Mouse (Mus musculus) T-helper 1 cell (primary cell): ENCODE measurements around the gene Fh1.

Experiments
- in situ Hi-C: fragments of 300-600 bp; cut with MboI, MseI; formaldehyde crosslinking; loops from one replicate; pipeline ENCODE4 v1.15.1; 2025; ENCODE audit warnings: high pct_unique_total_duplicates

The Fh1 gene

DNA sequence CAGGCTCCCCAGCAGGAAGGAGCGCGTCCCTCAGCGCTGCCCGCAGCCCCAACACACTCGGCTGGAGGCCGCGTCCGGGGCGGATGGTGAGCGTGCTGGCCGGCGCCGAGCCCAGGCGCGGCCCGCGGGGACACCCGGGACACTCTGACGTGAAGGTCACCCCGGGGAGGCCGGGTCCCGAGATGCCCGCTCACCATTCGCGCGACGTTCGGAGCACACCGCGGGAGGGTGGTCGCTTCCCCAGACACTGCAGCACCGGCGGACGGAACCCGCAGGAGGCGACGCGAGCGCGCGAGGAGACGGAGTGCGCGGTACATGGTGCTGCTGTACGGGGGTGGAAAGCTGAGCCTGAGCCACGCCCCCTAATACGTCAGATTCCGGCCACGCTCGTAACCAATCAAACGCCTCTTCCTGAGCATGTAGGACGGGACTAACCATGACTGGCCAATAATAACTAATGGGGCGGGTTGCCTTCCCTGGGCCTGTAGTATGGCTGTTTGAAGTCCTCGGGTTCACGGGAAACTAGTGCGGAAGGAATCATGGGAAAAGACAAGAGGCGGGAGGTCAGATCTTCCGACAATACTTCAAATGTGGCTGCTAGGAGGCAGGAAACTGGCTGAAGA is at the start of gene Fh1:
Fh1 (minus strand) TSS at position 379 of the 623 bp plus-strand sequence.
- in situ Hi-C loops, result loop anchor here (25.0 kb wide), 1 partner anchor 1637 kb away; the partner anchor contains the start of gene Akt3

DNA sequence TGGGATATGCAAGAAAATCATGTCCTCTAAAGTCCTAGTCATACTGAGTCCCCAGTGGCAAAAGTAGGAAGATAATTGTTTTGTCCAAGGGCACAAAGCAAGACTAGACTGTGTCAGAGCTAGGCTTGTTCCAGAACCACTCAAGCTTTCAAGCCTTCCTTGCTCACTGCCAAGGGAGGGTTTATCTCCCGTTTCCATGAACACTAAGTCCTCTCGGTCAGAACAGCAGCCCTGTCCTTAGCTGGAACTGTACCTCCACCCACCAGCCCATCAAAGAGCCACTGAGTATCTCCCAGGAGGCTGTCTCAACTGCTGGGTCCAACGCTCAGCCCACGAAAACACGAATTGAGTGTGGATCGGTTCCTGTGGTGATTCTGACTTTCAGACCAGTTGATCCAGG is 49.7 kb upstream of the Fh1 start:
- in situ Hi-C loops, result loop anchor here (25.0 kb wide), 1 partner anchor 1137 kb away; the partner anchor contains the start of genes Cep170 and Sdccag8

DNA sequence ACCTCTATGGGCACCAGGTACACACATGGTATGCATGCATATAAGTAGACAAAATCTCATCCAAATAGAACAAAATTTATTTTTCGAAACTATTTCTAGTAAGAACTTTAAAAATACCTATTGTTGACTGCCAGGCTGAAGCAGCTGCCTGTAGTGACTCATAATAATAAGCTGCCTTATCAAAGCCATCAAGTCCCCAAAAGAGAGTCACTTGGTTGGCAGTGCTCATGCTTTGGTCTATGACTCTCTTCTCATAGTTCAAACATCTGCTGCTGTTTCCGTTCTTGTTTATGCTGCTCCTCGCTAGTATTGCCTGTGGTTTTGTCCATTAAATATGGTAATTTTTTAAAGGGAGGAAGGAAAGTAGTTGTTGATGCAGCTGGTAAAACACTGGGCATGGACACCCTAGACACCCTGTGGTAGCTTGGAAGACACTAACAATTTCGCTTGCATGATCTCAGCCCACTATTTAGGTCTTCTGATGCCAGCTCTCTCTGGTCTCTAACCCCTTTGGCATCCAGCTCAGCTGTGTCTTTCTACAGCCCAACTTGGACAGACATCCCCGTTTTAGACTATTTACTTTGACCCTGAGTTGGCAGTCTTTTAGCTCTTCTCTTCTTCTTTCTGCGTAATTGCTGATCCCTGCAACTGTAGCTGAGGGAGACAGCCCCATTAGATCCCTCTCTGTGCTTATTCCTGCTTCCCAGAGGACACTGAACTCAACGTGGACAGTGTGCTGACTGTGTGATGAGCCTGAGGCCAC is 48.3 kb upstream of the Fh1 start:
- in situ Hi-C loops, result no loop called here

DNA sequence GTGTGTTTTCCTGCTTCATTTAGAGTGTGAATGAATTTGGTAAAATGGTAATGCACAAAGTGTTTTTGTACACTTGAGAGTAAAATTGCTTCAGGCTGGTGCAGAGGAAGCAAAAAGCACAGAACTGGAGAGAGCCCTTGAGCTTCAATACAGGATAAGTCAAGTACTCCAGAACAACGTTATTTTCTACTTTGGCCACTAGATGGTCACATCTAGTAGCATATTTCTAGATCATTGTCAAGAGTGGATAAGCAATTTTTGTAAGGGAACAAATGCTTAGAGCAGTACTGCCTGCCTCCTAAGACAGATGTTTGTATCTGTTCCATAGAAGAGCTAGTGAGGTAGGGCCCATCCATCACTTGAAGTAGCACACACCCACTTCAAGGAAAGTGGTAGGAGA is 46.2 kb upstream of the Fh1 start:
- in situ Hi-C loops, result no loop called here

DNA sequence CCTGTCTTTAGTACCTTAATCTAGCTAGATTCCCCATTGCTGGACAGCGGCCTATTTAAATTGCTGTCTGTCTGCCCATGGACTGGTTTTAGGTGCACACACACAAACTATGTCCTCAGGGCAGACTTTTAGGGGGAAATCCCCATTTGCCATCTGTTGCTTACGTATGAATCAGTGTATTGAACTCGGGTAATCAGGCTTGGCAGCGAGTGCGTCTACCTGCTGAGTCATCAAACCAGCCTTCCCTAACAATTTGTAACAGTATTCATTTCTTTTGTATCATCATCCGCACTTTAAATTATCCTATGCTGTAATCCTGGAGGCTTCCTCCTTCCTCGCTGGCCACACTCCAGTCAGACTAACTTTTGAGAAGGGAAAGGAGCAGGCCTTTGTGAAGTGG is 44.6 kb upstream of the Fh1 start:
- in situ Hi-C loops, result no loop called here

DNA sequence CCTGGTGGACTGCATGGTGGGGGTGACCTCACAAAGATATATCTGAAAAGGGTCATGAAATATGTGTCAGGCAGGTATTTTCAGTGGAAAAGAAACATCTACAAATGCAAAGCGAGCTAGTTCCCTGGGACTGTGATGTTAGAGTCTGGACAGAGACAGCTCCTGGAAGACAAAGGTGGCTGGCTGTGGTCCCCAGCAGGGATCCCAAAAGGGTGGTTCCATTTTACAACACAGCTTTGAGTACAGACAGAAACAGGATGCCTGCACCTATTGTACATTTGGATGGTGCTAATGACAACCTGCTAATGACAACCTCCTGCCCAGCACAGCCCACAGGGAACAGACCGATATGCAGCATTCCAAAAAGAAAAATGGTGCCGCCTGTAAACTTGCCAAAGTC is 44.0 kb upstream of the Fh1 start:
- in situ Hi-C loops, result no loop called here

DNA sequence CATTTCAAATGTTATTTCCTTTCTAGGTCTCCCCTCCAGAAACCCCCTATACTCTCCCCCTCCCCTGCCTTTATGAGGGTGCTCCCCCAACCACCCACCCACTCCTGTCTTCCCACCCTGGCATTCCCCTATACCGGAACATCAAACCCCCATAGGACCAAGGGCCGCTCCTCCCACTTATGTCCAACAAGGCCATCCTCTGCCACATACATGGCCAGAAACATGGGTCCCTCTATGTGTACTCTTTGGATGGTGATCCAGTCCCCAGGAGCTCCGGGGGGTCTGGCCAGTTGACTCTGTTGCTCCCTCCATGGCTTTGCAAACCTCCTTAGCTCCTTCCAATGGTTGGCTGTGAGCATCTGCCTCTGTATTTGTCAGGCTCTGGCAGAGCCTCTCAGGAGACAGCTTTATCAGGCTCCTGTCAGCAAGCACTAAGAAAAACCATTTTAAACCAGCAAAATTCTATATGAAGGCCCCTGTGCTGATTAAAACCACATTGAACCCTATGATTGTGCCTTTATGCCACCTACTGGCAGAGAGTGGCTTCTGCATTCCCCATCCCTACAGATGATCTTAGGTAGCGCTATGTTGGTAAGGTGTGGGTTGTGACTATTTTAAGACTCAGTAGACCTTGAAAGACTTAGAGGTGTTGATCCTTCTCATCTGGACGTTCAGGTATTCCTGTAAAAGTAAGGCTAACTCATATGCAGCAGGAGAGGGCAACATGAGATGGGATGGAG is 43.4 kb upstream of the Fh1 start:
- in situ Hi-C loops, result no loop called here

DNA sequence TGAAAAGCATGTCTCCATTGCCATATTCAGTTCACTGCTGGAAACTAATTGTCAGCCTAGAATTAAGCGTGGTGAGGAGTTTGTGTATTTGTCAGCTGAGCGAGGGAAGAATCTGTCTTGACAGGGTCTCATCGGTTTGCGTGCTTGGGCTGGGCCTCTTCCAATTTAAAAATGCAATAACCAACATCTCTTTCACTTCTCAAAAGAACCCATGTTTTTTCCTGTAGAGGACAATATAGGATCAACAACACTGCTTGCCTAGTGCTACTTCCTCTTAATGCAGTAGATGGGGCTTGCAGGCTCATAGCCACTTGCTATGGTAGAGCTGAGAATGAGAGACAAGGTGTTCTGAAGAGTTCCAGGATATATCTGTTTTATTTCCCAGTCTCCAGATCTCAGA is 34.5 kb upstream of the Fh1 start:
- in situ Hi-C loops, result no loop called here

DNA sequence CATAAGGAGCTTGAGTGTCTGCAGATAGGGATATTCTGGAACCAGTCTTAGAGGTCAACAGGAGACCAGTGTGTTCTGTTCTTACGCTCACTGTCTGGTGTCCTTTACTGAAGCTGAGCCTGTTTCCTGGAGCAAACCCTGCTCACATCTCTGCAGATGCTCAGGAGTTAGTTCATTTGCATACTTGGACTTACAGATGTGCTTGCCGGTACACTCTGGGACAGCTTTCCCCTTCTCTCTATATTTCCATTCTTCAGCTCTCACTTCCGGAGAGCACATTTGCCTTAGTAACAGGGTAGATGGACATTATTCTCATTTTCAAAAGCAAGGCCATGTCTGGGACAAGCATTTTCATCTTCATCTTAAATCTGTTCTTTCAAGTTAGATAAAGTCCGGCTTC is 23.2 kb upstream of the Fh1 start:
- in situ Hi-C loops, result loop anchor here (25.0 kb wide), 1 partner anchor 1614 kb away; the partner anchor contains the start of gene Akt3

DNA sequence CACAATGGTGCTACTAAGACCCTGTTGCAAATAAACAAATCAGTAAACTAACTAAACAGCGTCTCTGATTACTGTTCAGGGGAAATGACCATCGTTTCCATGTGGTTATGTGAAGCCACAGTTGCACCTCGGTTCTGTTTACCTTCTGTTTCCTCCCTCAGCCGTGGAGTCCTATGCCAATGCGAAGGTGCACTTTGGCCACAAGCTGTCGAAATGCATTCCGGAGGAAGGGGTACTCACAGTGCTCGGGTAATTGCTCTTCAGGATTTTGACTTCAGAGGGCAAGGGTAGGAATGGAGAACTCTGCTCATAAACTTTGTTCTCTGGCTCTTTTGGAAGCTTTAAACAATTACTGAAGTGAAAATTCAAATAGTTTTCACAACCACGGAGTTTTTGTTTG is 21.5 kb upstream of the Fh1 start:
- in situ Hi-C loops, result loop anchor here (25.0 kb wide), 1 partner anchor 1615 kb away; the partner anchor contains the start of gene Akt3

DNA sequence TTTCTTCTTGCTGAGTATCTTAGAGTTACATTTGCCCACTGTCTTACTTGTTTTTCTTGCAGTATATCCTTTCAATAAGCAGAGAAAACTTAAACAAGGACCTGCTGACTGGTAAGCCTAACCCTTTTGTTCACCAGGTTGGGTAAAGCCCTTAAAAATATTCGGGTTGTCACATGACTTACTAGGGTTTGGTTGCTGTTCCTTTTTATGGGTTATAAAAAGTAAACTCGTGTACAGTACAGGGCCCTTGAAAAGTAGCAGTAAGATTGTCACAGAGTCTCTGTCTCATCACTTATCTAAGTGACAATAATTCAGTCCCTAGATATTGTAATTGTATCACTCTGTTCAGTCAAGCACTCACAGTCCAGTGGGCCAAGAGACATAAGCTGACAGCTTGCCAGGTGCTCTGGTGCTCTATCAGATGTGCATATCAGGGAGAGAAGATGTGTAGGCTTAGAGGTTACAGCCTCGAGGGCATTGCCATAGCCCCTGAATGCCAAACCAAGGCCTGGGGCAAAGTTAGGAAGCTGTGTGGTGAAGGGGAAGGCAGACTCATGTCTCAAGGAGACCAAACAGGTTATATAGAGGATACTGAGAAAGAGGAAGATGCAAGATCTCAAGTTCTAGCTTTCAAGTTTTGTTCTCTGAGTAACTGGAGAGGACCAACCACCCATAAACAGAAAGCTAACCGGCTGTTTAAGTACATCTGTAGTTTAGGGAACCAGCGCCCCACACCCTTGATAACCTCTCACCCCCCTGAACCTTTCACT is 18.2 kb upstream of the Fh1 start:
- in situ Hi-C loops, result loop anchor here (25.0 kb wide), 1 partner anchor 1619 kb away; the partner anchor contains the start of gene Akt3

DNA sequence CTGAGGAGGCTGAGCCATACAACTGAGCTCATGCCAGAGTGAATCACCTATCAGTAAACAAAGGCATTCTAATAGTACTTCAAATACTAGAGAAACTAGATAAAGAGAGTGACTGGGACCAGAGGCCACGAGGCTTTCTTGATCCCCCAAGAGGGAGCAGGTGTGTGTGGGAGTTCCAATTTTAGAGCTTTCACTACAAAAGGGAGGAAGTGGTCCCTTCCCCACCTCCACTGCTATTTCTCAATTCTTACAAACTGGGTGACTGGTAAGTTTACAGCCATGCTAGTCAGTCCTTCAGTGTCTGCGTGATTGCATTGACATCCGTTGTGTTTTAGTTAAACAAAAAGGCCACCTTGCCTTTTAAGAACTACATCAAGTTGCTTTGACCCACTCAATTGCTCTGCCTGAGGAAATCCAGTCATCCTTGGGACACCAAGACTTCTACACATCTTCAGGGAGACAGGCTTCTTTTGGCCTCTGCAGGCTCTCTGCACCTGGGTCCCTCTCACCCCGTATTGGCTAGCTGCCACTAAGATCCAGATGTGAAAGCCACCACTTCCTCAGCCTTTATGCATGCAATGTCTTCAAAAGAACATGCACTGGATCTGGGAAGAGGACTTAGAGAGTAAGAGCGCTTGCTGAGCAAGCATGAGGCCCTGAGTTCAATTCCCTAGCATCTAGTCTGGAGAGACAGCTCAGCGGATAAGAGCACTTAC is 15.2 kb upstream of the Fh1 start:
- in situ Hi-C loops, result loop anchor here (25.0 kb wide), 1 partner anchor 1622 kb away; the partner anchor contains the start of gene Akt3

DNA sequence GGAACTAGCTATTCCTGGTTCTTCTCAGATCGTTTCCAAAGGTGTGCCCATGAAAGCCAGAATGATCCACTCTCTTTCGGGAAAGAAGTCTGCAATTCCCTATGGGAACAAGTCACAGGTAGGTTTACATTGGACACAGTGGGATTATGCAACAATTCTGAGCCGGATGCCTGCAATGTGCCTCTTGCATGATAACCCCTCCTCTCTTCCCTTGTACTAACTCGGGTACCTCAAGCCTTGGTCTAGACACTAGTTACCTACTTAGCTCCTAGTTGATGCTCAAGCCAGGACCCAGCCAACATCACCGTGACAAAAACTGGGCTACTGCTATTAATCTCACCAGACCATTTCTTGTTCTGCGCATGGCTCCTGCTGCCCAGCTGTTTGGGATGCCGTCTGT is 13.6 kb upstream of the Fh1 start:
- in situ Hi-C loops, result loop anchor here (25.0 kb wide), 1 partner anchor 1623 kb away; the partner anchor contains the start of gene Akt3

DNA sequence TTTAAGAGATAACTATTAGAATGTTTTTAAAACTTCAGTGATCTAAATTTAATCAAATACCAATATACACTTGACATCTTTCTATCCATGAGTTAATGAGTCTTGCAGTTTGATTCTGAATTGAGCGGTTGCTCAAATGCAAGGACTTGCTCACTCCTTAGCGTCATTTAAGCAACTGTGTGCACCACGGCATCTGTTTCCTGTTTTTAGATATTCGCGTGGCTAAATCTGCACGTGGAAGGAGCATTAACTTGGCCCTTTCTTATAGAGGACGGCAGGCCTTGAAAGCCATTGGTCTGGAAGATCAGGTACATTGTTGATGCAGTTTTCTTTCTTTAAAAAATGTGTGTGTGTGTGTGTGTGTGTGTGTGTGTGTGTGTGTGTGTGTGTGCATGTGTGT is 12.2 kb upstream of the Fh1 start:
- in situ Hi-C loops, result loop anchor here (25.0 kb wide), 1 partner anchor 1625 kb away; the partner anchor contains the start of gene Akt3

DNA sequence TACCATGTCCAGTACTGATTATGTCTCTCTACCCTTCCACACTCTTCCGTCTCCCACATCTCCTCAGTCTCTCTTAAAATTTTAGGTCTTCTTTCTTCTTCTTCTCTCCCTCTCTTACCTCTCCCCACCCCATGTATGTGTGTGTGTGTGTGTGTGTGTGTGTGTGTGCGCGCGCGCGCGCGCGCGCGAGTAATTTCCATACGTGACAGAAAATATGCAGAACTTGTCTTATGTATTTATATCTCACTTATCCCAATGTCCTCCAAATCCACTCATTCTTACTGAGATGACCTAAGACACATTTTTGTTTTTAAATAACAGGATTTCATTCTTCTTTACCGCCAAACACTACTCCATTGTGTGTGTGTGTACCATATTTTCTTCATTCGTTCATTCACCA is 7.0 kb upstream of the Fh1 start:
- in situ Hi-C loops, result loop anchor here (5.0 to 25.0 kb wide), 2 partner anchors 60 to 1630 kb away; partner anchors contain the start of genes Akt3, Chml and Opn3

DNA sequence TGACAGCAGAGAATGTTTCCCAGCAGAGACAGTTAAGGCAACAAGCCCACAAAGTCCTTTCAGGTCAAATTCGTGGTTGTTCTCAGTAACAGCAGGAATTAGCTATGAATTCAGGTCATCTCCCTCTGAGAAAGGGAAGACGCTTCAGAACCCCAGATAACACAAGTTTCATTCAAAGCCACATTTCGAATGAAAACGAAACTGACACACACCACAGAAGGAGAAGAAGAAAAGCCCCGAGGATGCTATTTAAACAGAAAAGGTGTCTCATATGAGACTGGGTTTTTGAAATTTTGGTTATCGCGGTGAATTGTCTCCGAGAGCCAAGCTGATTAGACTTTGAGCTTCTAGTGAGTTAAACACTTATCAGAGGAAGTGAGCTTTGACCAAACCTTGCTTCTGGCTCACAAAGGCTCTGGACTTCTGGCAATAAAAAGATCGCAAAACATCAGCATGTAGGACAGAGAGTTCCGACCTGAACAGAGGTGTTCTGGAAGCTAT is 6.3 kb upstream of the Fh1 start:
- in situ Hi-C loops, result loop anchor here (5.0 to 25.0 kb wide), 2 partner anchors 61 to 1631 kb away; partner anchors contain the start of genes Akt3, Chml and Opn3

DNA sequence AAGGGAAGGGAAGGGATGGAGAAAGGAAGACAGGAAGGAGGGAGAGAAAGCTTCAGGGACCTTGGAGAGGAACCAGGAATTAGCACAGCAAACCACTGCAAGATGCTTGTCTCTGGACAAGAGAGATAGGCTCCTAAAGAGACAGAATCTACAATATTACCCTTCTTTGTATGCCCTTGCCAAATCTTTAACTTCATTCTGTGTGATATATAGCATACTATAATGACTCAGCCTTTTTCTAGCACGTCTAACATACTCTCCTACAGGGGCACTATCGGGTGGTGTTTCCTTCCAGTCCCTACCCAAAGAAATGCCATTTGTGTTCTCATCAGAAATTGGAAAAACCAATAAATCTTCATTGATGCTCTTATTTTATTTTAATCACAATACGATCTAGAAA is 5.6 kb upstream of the Fh1 start:
- in situ Hi-C loops, result loop anchor here (5.0 to 25.0 kb wide), 2 partner anchors 61 to 1631 kb away; partner anchors contain the start of genes Akt3, Chml and Opn3

DNA sequence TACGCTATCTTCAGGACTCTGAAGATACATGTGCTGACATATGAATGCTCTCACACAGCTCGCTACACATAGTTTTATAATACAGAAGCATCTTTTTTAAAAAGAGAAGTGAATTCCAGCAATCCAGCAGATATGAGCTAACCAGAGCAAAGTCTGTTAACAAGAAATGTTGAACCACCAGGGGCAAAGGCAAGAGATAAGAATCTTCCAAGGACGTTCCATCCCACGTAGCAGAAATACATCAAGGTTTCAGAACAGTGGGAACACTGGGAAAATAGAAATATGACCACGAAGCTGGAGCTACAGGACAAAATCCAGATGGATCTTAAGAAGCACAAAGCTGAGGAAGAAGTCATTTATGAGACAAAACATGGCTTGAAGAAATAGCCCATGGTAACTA is 4.9 kb upstream of the Fh1 start:
- in situ Hi-C loops, result loop anchor here (5.0 to 25.0 kb wide), 2 partner anchors 62 to 1632 kb away; partner anchors contain the start of genes Akt3, Chml and Opn3

DNA sequence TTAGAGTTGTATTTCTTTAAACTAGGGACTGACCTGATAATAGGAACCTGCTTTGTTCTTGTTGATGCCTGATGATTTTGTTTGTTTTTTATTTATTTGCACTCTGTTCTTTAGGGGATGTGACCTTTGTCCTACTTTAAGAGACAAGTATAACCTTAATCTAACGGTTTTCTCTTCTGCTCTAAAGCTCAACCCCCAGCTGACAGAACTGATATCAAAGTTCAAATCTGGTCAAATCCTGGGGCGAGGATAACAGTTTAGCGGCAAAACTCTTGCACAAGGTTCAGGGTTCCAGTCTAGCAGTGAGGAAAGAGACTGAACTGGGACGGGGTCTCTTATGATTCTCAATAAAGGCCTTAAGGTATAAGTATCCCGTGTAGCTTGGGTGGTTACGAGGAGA is 3.8 kb upstream of the Fh1 start:
- in situ Hi-C loops, result loop anchor here (25.0 kb wide), 1 partner anchor 1633 kb away; the partner anchor contains the start of gene Akt3
